Comparison of ENCODE assay signal across 21 mouse cellular contexts in the genomic region with DNA sequence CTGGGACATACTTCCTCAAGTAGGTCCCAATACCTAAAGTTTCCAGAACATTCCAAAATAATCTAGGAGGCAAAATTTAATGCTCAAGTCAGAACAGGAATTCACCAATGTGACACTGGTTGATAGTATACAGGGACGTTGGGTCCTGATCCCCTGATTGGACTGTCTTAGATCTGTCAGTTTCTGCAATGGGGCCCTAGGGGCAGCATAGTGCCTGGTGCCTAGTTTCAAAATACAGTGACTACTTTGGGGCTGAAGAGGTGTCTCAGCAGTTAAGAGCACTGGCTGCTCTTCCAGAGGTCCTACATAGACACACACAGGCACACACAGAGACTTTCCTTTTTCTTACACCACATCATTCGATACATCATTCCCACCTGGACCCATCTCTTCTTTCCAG. TPM values are rescaled to one million over a fixed set of nuclear protein-coding genes. Genes with fewer than 3 reads are reported as not detected.
"Had no signal": no experiment of that assay in that cellular context is flagged by ENCODE, and none has a peak within 500 bp of the region (broad histone marks: within the 10 kb centered on the region; RNA-seq: fewer than 3 reads in every experiment).

No protein-coding gene starts in this region.

- H3K4me3 ChIP-seq: layer of hippocampus, adult 2 months; lung, embryonic 15.5 days; midbrain, embryonic 10.5 days; myocyte; neural tube, embryonic 12.5 days; stomach, embryonic 15.5 days had no signal

- ATAC-seq: intestine, embryonic 16.5 days had no signal

- H3K4me2 ChIP-seq: lung, embryonic 15.5 days; neural tube, embryonic 12.5 days; stomach, embryonic 15.5 days had no signal

- H3K27me3 ChIP-seq: lung, embryonic 15.5 days; neural tube, embryonic 12.5 days; stomach, embryonic 15.5 days had no signal

- H3K9me3 ChIP-seq: lung, embryonic 15.5 days; midbrain, embryonic 10.5 days; neural tube, embryonic 12.5 days; stomach, embryonic 15.5 days had no signal

- H3K27ac ChIP-seq: kidney, postnatal 0 days; layer of hippocampus, adult 2 months; lung, embryonic 15.5 days; macrophage; midbrain, embryonic 10.5 days; neural tube, embryonic 12.5 days; stomach, embryonic 15.5 days had no signal

- H3K9ac ChIP-seq: lung, embryonic 15.5 days; neural tube, embryonic 12.5 days; stomach, embryonic 15.5 days had no signal

- DNase-seq: kidney, adult 8-10 months; kidney, postnatal 4 days; left cerebral cortex, postnatal 4 days; lung, postnatal 14 days; midbrain, embryonic 14.5 days; right cerebral cortex, postnatal 4 days; spleen, adult 18-20 months; thymus, postnatal 36 days had no signal

- H3K4me1 ChIP-seq: lung, embryonic 15.5 days; midbrain, embryonic 10.5 days; neural tube, embryonic 12.5 days; stomach, embryonic 15.5 days had no signal

- H3K36me3 ChIP-seq: lung, embryonic 15.5 days; midbrain, embryonic 10.5 days; neural tube, embryonic 12.5 days; stomach, embryonic 15.5 days had no signal

RNA-seq across cellular contexts. Expression of gene Pla2g10, which starts 10.1 kb away (rescaled TPM):
- total RNA-seq: layer of hippocampus, adult 2 months; layer of hippocampus, postnatal 14 days; left cerebral cortex, adult 18-20 months; left cerebral cortex, postnatal 10 days; left cerebral cortex, postnatal 4 days; neutrophil, adult 5-6 weeks had no signal
- polyA plus RNA-seq: kidney, postnatal 0 days; macrophage; midbrain, embryonic 10.5 days; midbrain, embryonic 14.5 days; myocyte had no signal
